Mouse (Mus musculus): ENCODE results near the gene Eps8l1. TPM values are rescaled to one million over a fixed set of nuclear protein-coding genes. Genes with fewer than 3 reads are reported as not detected.
"Not testable (repeated sequence)": the region's sequence is repeated elsewhere in the genome, so short reads cannot be mapped to it uniquely, and the experiment has no call there.

The Eps8l1 gene
- polyA plus RNA-seq, 1 experiment from 2014 or later = 1.7 TPM

GRCm38 (mm10) chr7:4518487-4518886 lies 58.0 kb downstream of the Eps8l1 start:
- Histone ChIP-seq H3K27ac (no peak overlapping the region), H3K4me1 (peaks cover 74% of the 10 kb centered on the region), H3K4me3 (peak overlapping the region; percentile 32; the same call in 1 of the 2 replicates)

GRCm38 (mm10) chr7:4521231-4522003 lies 60.9 kb downstream of the Eps8l1 start:
- DNase-seq (ENCODE audit: low spot score) = peak; percentile 79
- Histone ChIP-seq H3K27ac (peak overlapping the region; percentile 94), H3K4me1 (peaks cover 51% of the 10 kb centered on the region), H3K36me3 (peaks cover 26% of the 10 kb centered on the region), H3K4me3 (peak overlapping the region; percentile 67), H3K27me3 (ENCODE audit: insufficient read depth, poor library complexity, severe bottlenecking) (peaks cover 9% of the 10 kb centered on the region; the same call in 1 of the 2 replicates), H3K9me3 (no peaks in the 10 kb centered on the region; the same call in 1 of the 2 replicates)
- 19% methylated on average over 32 of the region's 32 CpGs for WGBS

More at GRCm38 (mm10) chr7:4518487-4518886, 58.0 kb downstream of the Eps8l1 start:
- WGBS = 57% methylated on average over 1 of the region's 1 CpGs
- Histone ChIP-seq H3K36me3 (peaks cover 26% of the 10 kb centered on the region), H3K9me3 (no peaks in the 10 kb centered on the region; the same call in 1 of the 2 replicates), H3K27me3 (ENCODE audit: insufficient read depth, poor library complexity, severe bottlenecking) (peaks cover 9% of the 10 kb centered on the region; the same call in 1 of the 2 replicates)
- no peak for DNase-seq (ENCODE audit: low spot score)

GRCm38 (mm10) chr7:4522292-4522691 lies 61.8 kb downstream of the Eps8l1 start:
- H3K27me3 ChIP-seq (ENCODE audit: insufficient read depth, poor library complexity, severe bottlenecking) = peaks cover 16% of the 10 kb centered on the region; the same call in 1 of the 2 replicates
- DNase-seq (ENCODE audit: low spot score) = peak; percentile 90
- H3K9me3 ChIP-seq = no peaks in the 10 kb centered on the region; the same call in 1 of the 2 replicates
- H3K4me3 ChIP-seq = peak overlapping the region; percentile 67
- H3K36me3 ChIP-seq = peaks cover 26% of the 10 kb centered on the region
- peak overlapping the region; percentile 94 for H3K27ac ChIP-seq
- 34% methylated on average over 6 of the region's 6 CpGs for WGBS
- peaks cover 50% of the 10 kb centered on the region for H3K4me1 ChIP-seq

- H3K4me3 ChIP-seq = no peak overlapping the region
- H3K36me3 ChIP-seq = peaks cover 19% of the 10 kb centered on the region
- H3K4me1 ChIP-seq = peaks cover 45% of the 10 kb centered on the region
- no peak for DNase-seq (ENCODE audit: low spot score)
- H3K9me3 ChIP-seq = no peaks in the 10 kb centered on the region; the same call in 1 of the 2 replicates
- whole genome bisulfite sequencing = 80% methylated on average over 33 of the region's 33 CpGs
- peaks cover 22% of the 10 kb centered on the region; the same call in 1 of the 2 replicates for H3K27me3 ChIP-seq (ENCODE audit: insufficient read depth, poor library complexity, severe bottlenecking)
- peak overlapping the region; percentile 94 for H3K27ac ChIP-seq
Observed at GRCm38 (mm10) chr7:4523205-4524130, 63.0 kb downstream of the Eps8l1 start.

GRCm38 (mm10) chr7:4524212-4524922 lies 63.9 kb downstream of the Eps8l1 start, which contains the start of gene Tnni3:
Gene Tnni3, minus strand, starts transcription at chr7:4524229.
- peaks cover 36% of the 10 kb centered on the region for H3K4me1 ChIP-seq
- not testable (repeated sequence) for H3K4me3 ChIP-seq
- WGBS = 64% methylated on average over 15 of the region's 15 CpGs

GRCm38 (mm10) chr7:4526341-4527301 lies 66.1 kb downstream of the Eps8l1 start:
- peaks cover 34% of the 10 kb centered on the region; the same call in 1 of the 2 replicates for H3K27me3 ChIP-seq (ENCODE audit: insufficient read depth, poor library complexity, severe bottlenecking)
- WGBS = 16% methylated on average over 40 of the region's 40 CpGs
- peak; percentile 94 for DNase-seq (ENCODE audit: low spot score)
- H3K4me1 ChIP-seq = peaks cover 27% of the 10 kb centered on the region
- H3K4me3 ChIP-seq = peak overlapping the region; percentile 53
- H3K27ac ChIP-seq = peak overlapping the region; percentile 77
- H3K36me3 ChIP-seq = no peaks in the 10 kb centered on the region
- H3K9me3 ChIP-seq = no peaks in the 10 kb centered on the region; the same call in 1 of the 2 replicates

More at GRCm38 (mm10) chr7:4524212-4524922, 63.9 kb downstream of the Eps8l1 start, which contains the start of gene Tnni3:
- H3K27ac ChIP-seq = peak within 1 kb of the TSS; percentile 94
- not testable (repeated sequence) for DNase-seq (ENCODE audit: low spot score); H3K9me3 ChIP-seq
- H3K27me3 ChIP-seq (ENCODE audit: insufficient read depth, poor library complexity, severe bottlenecking) = peaks cover 23% of the 10 kb centered on the region; the same call in 1 of the 2 replicates
- peaks cover 12% of the 10 kb centered on the region for H3K36me3 ChIP-seq

- Histone ChIP-seq H3K9me3 (no peaks in the 10 kb centered on the region; the same call in 1 of the 2 replicates), H3K36me3 (no peaks in the 10 kb centered on the region), H3K27me3 (ENCODE audit: insufficient read depth, poor library complexity, severe bottlenecking) (peaks cover 29% of the 10 kb centered on the region; the same call in 1 of the 2 replicates), H3K4me3 (peak overlapping the region; percentile 53), H3K27ac (no peak overlapping the region), H3K4me1 (peaks cover 29% of the 10 kb centered on the region)
- no peak for DNase-seq (ENCODE audit: low spot score)
- 45% methylated on average over 18 of the region's 18 CpGs for WGBS
Observed at GRCm38 (mm10) chr7:4527302-4527689, 66.8 kb downstream of the Eps8l1 start.

Small RNA genes within 50 kb of the gene (microRNA-seq; reads per million reads assigned to microRNA genes)
- not detected for gene Gm24605

Other genes starting within 250 kb of the Eps8l1 start
- not detected in 2 replicates for gene Lilra5, start 222.9 kb upstream of the Eps8l1 start, polyA plus RNA-seq (2016; fragmentation: Nextera tagmentation; extraction: Ambion mirVana)
- not detected in 2 replicates for gene Ncr1, start 123.0 kb upstream of the Eps8l1 start, polyA plus RNA-seq (2016; fragmentation: Nextera tagmentation; extraction: Ambion mirVana)
- 0.35 and 0.57 TPM in 2 replicates for gene Gp6, start 62.9 kb upstream of the Eps8l1 start, polyA plus RNA-seq (2016; fragmentation: Nextera tagmentation; extraction: Ambion mirVana)
- gene Rdh13, start 15.0 kb upstream of the Eps8l1 start, polyA plus RNA-seq (2016; fragmentation: Nextera tagmentation; extraction: Ambion mirVana) = 32.9 and 37.0 TPM in 2 replicates
- gene Ppp1r12c, start 41.0 kb downstream of the Eps8l1 start, polyA plus RNA-seq (2016; fragmentation: Nextera tagmentation; extraction: Ambion mirVana) = 30.9 and 46.0 TPM in 2 replicates
- 97.0 and 167 TPM in 2 replicates for gene Tnnt1, start 55.7 kb downstream of the Eps8l1 start, polyA plus RNA-seq (2016; fragmentation: Nextera tagmentation; extraction: Ambion mirVana)
- gene Tnni3, start 63.6 kb downstream of the Eps8l1 start, polyA plus RNA-seq (2016; fragmentation: Nextera tagmentation; extraction: Ambion mirVana) = 960 and 1,463 TPM in 2 replicates
- 0.63 and 0.65 TPM in 2 replicates for gene Dnaaf3, start 71.8 kb downstream of the Eps8l1 start, polyA plus RNA-seq (2016; fragmentation: Nextera tagmentation; extraction: Ambion mirVana)
- gene Syt5, start 86.9 kb downstream of the Eps8l1 start, polyA plus RNA-seq (2016; fragmentation: Nextera tagmentation; extraction: Ambion mirVana) = 1.0 and 2.8 TPM in 2 replicates
- not detected in 2 replicates for gene Ptprh, start 143.4 kb downstream of the Eps8l1 start, polyA plus RNA-seq (2016; fragmentation: Nextera tagmentation; extraction: Ambion mirVana)
- gene Tmem86b, start 170.7 kb downstream of the Eps8l1 start, polyA plus RNA-seq (2016; fragmentation: Nextera tagmentation; extraction: Ambion mirVana) = 2.8 and 4.4 TPM in 2 replicates
- 8.7 and 16.0 TPM in 2 replicates for gene Ppp6r1, start 198.3 kb downstream of the Eps8l1 start, polyA plus RNA-seq (2016; fragmentation: Nextera tagmentation; extraction: Ambion mirVana)
- gene Hspbp1, start 224.4 kb downstream of the Eps8l1 start, polyA plus RNA-seq (2016; fragmentation: Nextera tagmentation; extraction: Ambion mirVana) = 105 and 118 TPM in 2 replicates
- 0.89 and 1.0 TPM in 2 replicates for gene Brsk1, start 229.9 kb downstream of the Eps8l1 start, polyA plus RNA-seq (2016; fragmentation: Nextera tagmentation; extraction: Ambion mirVana)